Mouse (Mus musculus): ENCODE results near the gene Pknox2.

DNA sequence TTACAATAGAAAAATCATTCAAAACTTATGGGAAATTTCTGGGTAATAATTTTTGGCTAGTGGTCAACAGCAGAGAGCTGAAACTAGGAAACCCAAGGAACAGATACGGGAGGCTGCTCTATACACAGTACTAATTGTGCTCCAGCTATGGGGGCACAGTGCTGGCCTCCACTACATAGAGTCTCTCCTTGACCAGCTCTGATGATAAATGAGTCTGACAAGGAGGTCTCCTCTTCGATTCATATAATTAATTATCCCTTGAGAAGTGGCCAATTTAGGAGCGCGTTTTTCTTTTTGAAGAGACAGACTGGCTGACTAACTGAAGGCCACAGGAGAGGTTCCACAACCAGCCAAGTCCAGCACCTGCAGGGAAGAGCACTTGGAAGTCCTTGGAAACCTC is 71.3 kb downstream of the Pknox2 start:
- no peak for TF ChIP-seq CTCF (IDR thresholded peaks at IDR 0.05; ENCODE audit: low read depth)
- no peak for TF ChIP-seq EP300 (IDR thresholded peaks at IDR 0.05; ENCODE audit: low read depth)
